Mouse (Mus musculus) cerebellum, postnatal 4 days (tissue): ENCODE measurements around the gene Gm20388.
"Not testable (repeated sequence)": the region's sequence is repeated elsewhere in the genome, so short reads cannot be mapped to it uniquely, and the experiment has no call there.

Experiments
- DNase-seq, 2 experiments: peaks; one replicate each; pipeline ENCODE4 v3.0.0; 2022; ENCODE audit warnings: low spot score in 2 of 2, mixed read lengths in 1 of 2

Gene Gm20388

GRCm38 (mm10) chr8:121578676-121579451 is 1668.2 kb downstream of the Gm20388 start, which contains the start of gene Fbxo31:
Gene Fbxo31, minus strand, starts transcription at chr8:121578806.
- peak; percentile 76 to 90 for DNase-seq

- DNase-seq, result no peak
These were observed 1669.8 kb downstream of the Gm20388 start for GRCm38 (mm10) chr8:121580465-121580864.

- DNase-seq, result no peak
These were observed 1673.0 kb downstream of the Gm20388 start for GRCm38 (mm10) chr8:121583653-121584052.

GRCm38 (mm10) chr8:121584730-121585129 is 1674.1 kb downstream of the Gm20388 start:
- DNase-seq, result no peak

- DNase-seq, result peak; percentile 98 to 99
These were observed 1674.7 kb downstream of the Gm20388 start for GRCm38 (mm10) chr8:121585159-121585825.

- DNase-seq, result no peak
These were observed 1678.1 kb downstream of the Gm20388 start for GRCm38 (mm10) chr8:121588750-121589149.

- DNase-seq, result no peak
These were observed 1678.6 kb downstream of the Gm20388 start for GRCm38 (mm10) chr8:121589205-121589726.

- DNase-seq, result peak; percentile 97 to 98
These were observed 1679.8 kb downstream of the Gm20388 start, which contains the start of gene Map1lc3b for GRCm38 (mm10) chr8:121590203-121591177. Gene Map1lc3b, plus strand, starts transcription at chr8:121590361.

GRCm38 (mm10) chr8:121591178-121592066 is 1680.8 kb downstream of the Gm20388 start:
- DNase-seq, result peak in 1 of 2 experiments; percentile 24

GRCm38 (mm10) chr8:121593293-121593692 is 1682.7 kb downstream of the Gm20388 start:
- no peak for DNase-seq

GRCm38 (mm10) chr8:121593983-121594382 is 1683.3 kb downstream of the Gm20388 start:
- DNase-seq, result no peak

- not testable (repeated sequence) for DNase-seq
These were observed 1686.9 kb downstream of the Gm20388 start for GRCm38 (mm10) chr8:121597492-121597891.

GRCm38 (mm10) chr8:121598190-121598589 is 1687.5 kb downstream of the Gm20388 start:
- no peak for DNase-seq

- DNase-seq, result peak; percentile 63 to 86
These were observed 1688.3 kb downstream of the Gm20388 start for GRCm38 (mm10) chr8:121598892-121599291.

- no peak for DNase-seq
These were observed 1689.2 kb downstream of the Gm20388 start for GRCm38 (mm10) chr8:121599842-121600241.

- no peak for DNase-seq
These were observed 1691.8 kb downstream of the Gm20388 start for GRCm38 (mm10) chr8:121602411-121602810.

- DNase-seq, result peak in 1 of 2 experiments; percentile 72
These were observed 1692.2 kb downstream of the Gm20388 start for GRCm38 (mm10) chr8:121602860-121603259.

- no peak for DNase-seq
These were observed 1693.2 kb downstream of the Gm20388 start for GRCm38 (mm10) chr8:121603801-121604200.

GRCm38 (mm10) chr8:121607661-121608060 is 1697.0 kb downstream of the Gm20388 start:
- DNase-seq, result no peak

- no peak for DNase-seq
These were observed 1698.6 kb downstream of the Gm20388 start for GRCm38 (mm10) chr8:121609251-121609650.
